Mouse (Mus musculus): ENCODE measurements around the gene Ywhah. TPM values are rescaled to one million over a fixed set of nuclear protein-coding genes. Genes with fewer than 3 reads are reported as not detected.
"Not testable (repeated sequence)": the region's sequence is repeated elsewhere in the genome, so short reads cannot be mapped to it uniquely, and the experiment has no call there.

Gene Ywhah
- polyA plus RNA-seq, 1 experiment from 2014 or later = 521 TPM

DNA sequence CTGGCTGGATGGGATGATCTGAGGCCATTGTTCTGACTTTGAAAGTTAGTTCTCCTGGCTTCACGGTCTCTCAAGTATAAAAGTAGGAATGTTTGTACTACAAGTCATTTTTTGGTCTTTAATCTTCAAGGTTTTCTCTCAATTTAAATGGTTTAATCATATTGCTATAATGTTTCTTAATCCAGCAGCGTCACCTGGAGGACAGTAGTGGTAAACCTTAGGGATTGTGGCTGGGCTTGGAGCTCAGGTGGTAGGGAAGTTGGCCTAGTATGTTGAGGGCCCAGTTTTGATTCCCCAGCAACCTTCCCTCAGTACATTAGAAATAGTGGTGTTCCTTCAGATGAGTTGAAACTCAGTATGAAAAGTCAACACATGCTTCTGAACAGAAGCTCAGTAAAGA, 3.0 kb downstream of the Ywhah start:
- ATAC-seq (no peak), DNase-seq (ENCODE audit: low spot score) (no peak)
- no peak overlapping the region for H3K27ac ChIP-seq (ENCODE audit: low read depth, low read length)
- peaks cover 20% of the 10 kb centered on the region for H3K4me1 ChIP-seq (ENCODE audit: control insufficient read depth, insufficient read depth, low read length)
- H3K4me3 ChIP-seq (ENCODE audit: low read depth, low read length) = no peak overlapping the region
- no peaks in the 10 kb centered on the region for H3K27me3 ChIP-seq (replicated peaks; ENCODE audit: control insufficient read depth, insufficient read depth, low read length)
- H3K36me3 ChIP-seq (ENCODE audit: control insufficient read depth, insufficient read depth, low read length) = peaks cover 44% of the 10 kb centered on the region
- WGBS = 87% methylated on average over 2 of the region's 2 CpGs
- H3K4me2 ChIP-seq (ENCODE audit: low read length) = peak overlapping the region; percentile 21; the same call in 1 of the 2 replicates
- no peak overlapping the region for H3K9ac ChIP-seq (ENCODE audit: low read length)
- H3K9me3 ChIP-seq (replicated peaks; ENCODE audit: control insufficient read depth, low read length) = no peaks in the 10 kb centered on the region

GRCm38 (mm10) chr5:33023337-33023736, 4.7 kb downstream of the Ywhah start:
- Histone ChIP-seq H3K9me3 (replicated peaks; ENCODE audit: control insufficient read depth, low read length) (no peaks in the 10 kb centered on the region), H3K27me3 (replicated peaks; ENCODE audit: control insufficient read depth, insufficient read depth, low read length) (no peaks in the 10 kb centered on the region), H3K9ac (ENCODE audit: low read length) (no peak overlapping the region), H3K36me3 (ENCODE audit: control insufficient read depth, insufficient read depth, low read length) (peaks cover 50% of the 10 kb centered on the region), H3K4me3 (ENCODE audit: low read depth, low read length) (no peak overlapping the region), H3K4me2 (ENCODE audit: low read length) (no peak overlapping the region), H3K4me1 (ENCODE audit: control insufficient read depth, insufficient read depth, low read length) (peaks cover 14% of the 10 kb centered on the region), H3K27ac (ENCODE audit: low read depth, low read length) (no peak overlapping the region)
- ATAC-seq (no peak), DNase-seq (ENCODE audit: low spot score) (no peak)
- WGBS = 95% methylated on average over 4 of the region's 4 CpGs

- no peak for ATAC-seq
- H3K4me2 ChIP-seq (ENCODE audit: low read length) = no peak overlapping the region
- no peaks in the 10 kb centered on the region for H3K9me3 ChIP-seq (replicated peaks; ENCODE audit: control insufficient read depth, low read length)
- H3K36me3 ChIP-seq (ENCODE audit: control insufficient read depth, insufficient read depth, low read length) = peaks cover 59% of the 10 kb centered on the region
- no peak overlapping the region for H3K27ac ChIP-seq (ENCODE audit: low read depth, low read length)
- WGBS = 91% methylated on average over 5 of the region's 5 CpGs
- no peak overlapping the region for H3K4me3 ChIP-seq (ENCODE audit: low read depth, low read length)
- peaks cover 14% of the 10 kb centered on the region for H3K4me1 ChIP-seq (ENCODE audit: control insufficient read depth, insufficient read depth, low read length)
- no peak for DNase-seq (ENCODE audit: low spot score)
- H3K9ac ChIP-seq (ENCODE audit: low read length) = no peak overlapping the region
- no peaks in the 10 kb centered on the region for H3K27me3 ChIP-seq (replicated peaks; ENCODE audit: control insufficient read depth, insufficient read depth, low read length)
These were observed 5.9 kb downstream of the Ywhah start for GRCm38 (mm10) chr5:33024474-33024873.

GRCm38 (mm10) chr5:33028656-33029055, 10.0 kb downstream of the Ywhah start:
- Histone ChIP-seq H3K27ac (ENCODE audit: low read depth, low read length) (no peak overlapping the region), H3K4me1 (ENCODE audit: control insufficient read depth, insufficient read depth, low read length) (peaks cover 17% of the 10 kb centered on the region), H3K4me3 (ENCODE audit: low read depth, low read length) (no peak overlapping the region), H3K4me2 (ENCODE audit: low read length) (no peak overlapping the region), H3K9me3 (replicated peaks; ENCODE audit: control insufficient read depth, low read length) (no peaks in the 10 kb centered on the region), H3K27me3 (replicated peaks; ENCODE audit: control insufficient read depth, insufficient read depth, low read length) (no peaks in the 10 kb centered on the region), H3K9ac (ENCODE audit: low read length) (no peak overlapping the region), H3K36me3 (ENCODE audit: control insufficient read depth, insufficient read depth, low read length) (peaks cover 44% of the 10 kb centered on the region)
- DNase-seq (ENCODE audit: low spot score) = no peak
- ATAC-seq = no peak
- 78% methylated on average over 2 of the region's 2 CpGs for WGBS

- no peak overlapping the region for H3K9ac ChIP-seq (ENCODE audit: low read length)
- H3K4me3 ChIP-seq (ENCODE audit: low read depth, low read length) = no peak overlapping the region
- ATAC-seq = peak; percentile 86
- H3K4me1 ChIP-seq (ENCODE audit: control insufficient read depth, insufficient read depth, low read length) = peaks cover 17% of the 10 kb centered on the region
- no peaks in the 10 kb centered on the region for H3K9me3 ChIP-seq (replicated peaks; ENCODE audit: control insufficient read depth, low read length)
- H3K27ac ChIP-seq (ENCODE audit: low read depth, low read length) = peak overlapping the region; percentile 79
- 47% methylated on average over 4 of the region's 4 CpGs for WGBS
- DNase-seq (ENCODE audit: low spot score) = peak; percentile 93
- 0 out of 2 replicates have a peak overlapping the region, but pooled peaks have one; percentile 10 for H3K4me2 ChIP-seq (ENCODE audit: low read length)
- H3K27me3 ChIP-seq (replicated peaks; ENCODE audit: control insufficient read depth, insufficient read depth, low read length) = no peaks in the 10 kb centered on the region
- peaks cover 24% of the 10 kb centered on the region for H3K36me3 ChIP-seq (ENCODE audit: control insufficient read depth, insufficient read depth, low read length)
These were observed 12.0 kb downstream of the Ywhah start for GRCm38 (mm10) chr5:33030425-33031175.

DNA sequence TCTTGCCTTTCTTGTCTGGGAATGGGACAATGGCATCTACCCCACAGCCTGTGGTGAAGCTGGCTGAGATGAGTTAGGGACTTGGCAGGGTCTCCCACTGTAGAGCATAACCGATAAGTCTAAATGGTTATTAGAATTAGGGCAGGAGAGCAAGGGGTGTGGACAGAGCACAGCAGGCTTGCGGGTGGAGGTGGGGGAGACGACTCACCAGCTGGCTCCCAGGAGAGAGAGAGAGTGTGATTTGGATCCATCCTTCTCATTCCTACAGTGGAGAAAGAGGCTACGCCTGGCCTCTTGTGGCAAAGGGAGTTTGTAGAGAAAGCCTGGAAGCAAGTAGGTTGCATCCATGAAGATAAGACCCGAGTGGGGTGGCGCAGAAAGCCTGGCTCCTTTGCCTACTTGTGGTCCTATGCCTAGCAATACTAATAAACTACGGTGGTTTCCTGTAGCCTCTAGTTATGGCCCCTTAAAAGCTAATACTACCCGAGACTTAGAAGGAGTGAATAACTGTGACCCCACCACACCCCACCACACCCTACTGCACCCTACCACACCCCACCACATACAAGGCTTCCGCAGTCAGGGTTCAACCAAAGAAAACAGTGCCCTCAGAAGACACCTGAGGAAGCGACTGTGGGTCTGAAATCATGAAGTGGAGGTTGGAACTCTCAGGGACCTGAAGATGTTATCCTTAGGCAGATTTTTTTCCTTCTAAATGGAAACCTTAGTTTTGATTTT, 13.6 kb downstream of the Ywhah start:
- peaks cover 17% of the 10 kb centered on the region for H3K4me1 ChIP-seq (ENCODE audit: control insufficient read depth, insufficient read depth, low read length)
- DNase-seq (ENCODE audit: low spot score) (no peak), ATAC-seq (no peak)
- H3K27me3 ChIP-seq (replicated peaks; ENCODE audit: control insufficient read depth, insufficient read depth, low read length) = no peaks in the 10 kb centered on the region
- 91% methylated on average over 10 of the region's 10 CpGs for WGBS
- no peaks in the 10 kb centered on the region for H3K9me3 ChIP-seq (replicated peaks; ENCODE audit: control insufficient read depth, low read length)
- peak overlapping the region; percentile 79 for H3K27ac ChIP-seq (ENCODE audit: low read depth, low read length)
- H3K9ac ChIP-seq (ENCODE audit: low read length) = no peak overlapping the region
- no peak overlapping the region for H3K4me3 ChIP-seq (ENCODE audit: low read depth, low read length)
- H3K4me2 ChIP-seq (ENCODE audit: low read length) = no peak overlapping the region
- H3K36me3 ChIP-seq (ENCODE audit: control insufficient read depth, insufficient read depth, low read length) = peaks cover 15% of the 10 kb centered on the region

DNA sequence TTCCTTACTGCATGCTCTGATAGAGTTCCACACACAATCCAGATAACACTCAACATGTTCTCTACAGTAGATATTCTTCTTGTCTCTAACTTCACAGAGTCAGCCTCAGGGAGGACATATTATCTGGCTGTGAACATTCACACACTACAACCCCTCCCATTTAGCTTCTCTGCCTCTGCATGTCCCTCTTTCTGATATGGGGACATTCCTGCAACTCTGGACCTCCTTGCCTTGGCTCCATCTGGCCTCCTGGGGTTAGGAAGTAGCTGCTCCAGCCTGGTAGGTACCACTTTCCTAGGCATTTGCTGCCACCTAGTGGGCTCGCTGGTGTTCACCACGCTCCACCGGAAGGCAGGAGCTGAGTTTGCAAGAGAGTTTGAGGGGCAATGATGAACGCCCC, 14.5 kb downstream of the Ywhah start:
- ATAC-seq = peak; percentile 72
- peaks cover 17% of the 10 kb centered on the region for H3K4me1 ChIP-seq (ENCODE audit: control insufficient read depth, insufficient read depth, low read length)

DNA sequence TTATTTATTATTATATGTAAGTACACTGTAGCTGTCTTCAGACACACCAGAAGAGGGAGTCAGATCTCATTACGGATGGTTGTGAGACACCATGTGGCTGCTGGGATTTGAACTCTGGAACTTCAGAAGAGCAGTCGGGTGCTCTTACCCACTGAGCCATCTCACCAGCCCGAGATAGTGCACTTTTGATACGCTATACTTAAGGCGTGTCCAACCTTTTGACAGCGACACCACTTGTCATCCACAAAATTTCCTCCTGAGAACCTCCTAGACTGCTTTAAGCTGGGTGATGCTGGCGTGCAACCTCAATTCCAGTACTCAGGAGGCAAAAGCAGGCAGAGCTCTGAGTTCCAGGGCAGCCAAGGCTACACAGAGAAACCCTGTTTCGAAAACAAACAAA, 15.0 kb downstream of the Ywhah start:
- ATAC-seq; H3K9ac ChIP-seq (ENCODE audit: low read length); H3K27me3 ChIP-seq (replicated peaks; ENCODE audit: control insufficient read depth, insufficient read depth, low read length); H3K9me3 ChIP-seq (replicated peaks; ENCODE audit: control insufficient read depth, low read length); H3K36me3 ChIP-seq (ENCODE audit: control insufficient read depth, insufficient read depth, low read length); DNase-seq (ENCODE audit: low spot score); H3K4me2 ChIP-seq (ENCODE audit: low read length); H3K27ac ChIP-seq (ENCODE audit: low read depth, low read length); H3K4me3 ChIP-seq (ENCODE audit: low read depth, low read length): not testable (repeated sequence)
- peaks cover 17% of the 10 kb centered on the region for H3K4me1 ChIP-seq (ENCODE audit: control insufficient read depth, insufficient read depth, low read length)
- 45% methylated on average over 8 of the region's 8 CpGs for WGBS

More for the DNA sequence above, 14.5 kb downstream of the Ywhah start:
- Histone ChIP-seq H3K36me3 (ENCODE audit: control insufficient read depth, insufficient read depth, low read length) (peaks cover 11% of the 10 kb centered on the region), H3K9me3 (replicated peaks; ENCODE audit: control insufficient read depth, low read length) (no peaks in the 10 kb centered on the region), H3K27me3 (replicated peaks; ENCODE audit: control insufficient read depth, insufficient read depth, low read length) (no peaks in the 10 kb centered on the region), H3K9ac (ENCODE audit: low read length) (no peak overlapping the region), H3K4me2 (ENCODE audit: low read length) (no peak overlapping the region), H3K27ac (ENCODE audit: low read depth, low read length) (no peak overlapping the region), H3K4me3 (ENCODE audit: low read depth, low read length) (no peak overlapping the region)
- 2% methylated on average over 4 of the region's 4 CpGs for WGBS
- peak; percentile 89 for DNase-seq (ENCODE audit: low spot score)

DNA sequence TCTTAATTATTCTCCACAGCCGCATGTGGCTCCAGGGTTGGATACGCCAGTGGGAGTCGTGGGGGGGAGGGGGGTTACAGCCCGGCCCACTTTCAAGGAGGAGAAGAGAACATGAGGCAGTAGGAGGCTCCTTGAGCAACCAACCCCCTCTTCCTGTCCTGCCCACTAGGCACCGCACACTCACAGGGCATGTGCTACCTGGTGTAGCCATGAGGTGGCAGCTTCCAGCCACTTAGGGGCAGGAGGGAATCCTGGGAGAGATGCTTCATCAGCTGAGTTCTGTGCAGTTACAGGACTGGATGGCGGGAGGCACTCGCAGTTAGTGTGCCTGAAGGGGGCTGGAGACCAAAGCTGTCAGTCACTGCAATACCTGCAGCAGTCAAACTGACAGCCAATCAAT, 15.5 kb downstream of the Ywhah start:
- H3K36me3 ChIP-seq (ENCODE audit: control insufficient read depth, insufficient read depth, low read length) = 0 out of 2 replicates have a peak, but pooled peaks cover 3% of the 10 kb centered on the region
- WGBS = 14% methylated on average over 7 of the region's 7 CpGs

More for the DNA sequence above, 15.5 kb downstream of the Ywhah start:
- H3K9ac ChIP-seq (ENCODE audit: low read length) = no peak overlapping the region
- ATAC-seq (no peak), DNase-seq (ENCODE audit: low spot score) (no peak)
- H3K9me3 ChIP-seq (replicated peaks; ENCODE audit: control insufficient read depth, low read length) = no peaks in the 10 kb centered on the region
- H3K4me2 ChIP-seq (ENCODE audit: low read length) = no peak overlapping the region
- no peaks in the 10 kb centered on the region for H3K27me3 ChIP-seq (replicated peaks; ENCODE audit: control insufficient read depth, insufficient read depth, low read length)
- no peak overlapping the region for H3K4me3 ChIP-seq (ENCODE audit: low read depth, low read length)
- H3K27ac ChIP-seq (ENCODE audit: low read depth, low read length) = no peak overlapping the region
- H3K4me1 ChIP-seq (ENCODE audit: control insufficient read depth, insufficient read depth, low read length) = peaks cover 17% of the 10 kb centered on the region
